Mouse (Mus musculus): ENCODE data around the gene Fnbp4.

DNA sequence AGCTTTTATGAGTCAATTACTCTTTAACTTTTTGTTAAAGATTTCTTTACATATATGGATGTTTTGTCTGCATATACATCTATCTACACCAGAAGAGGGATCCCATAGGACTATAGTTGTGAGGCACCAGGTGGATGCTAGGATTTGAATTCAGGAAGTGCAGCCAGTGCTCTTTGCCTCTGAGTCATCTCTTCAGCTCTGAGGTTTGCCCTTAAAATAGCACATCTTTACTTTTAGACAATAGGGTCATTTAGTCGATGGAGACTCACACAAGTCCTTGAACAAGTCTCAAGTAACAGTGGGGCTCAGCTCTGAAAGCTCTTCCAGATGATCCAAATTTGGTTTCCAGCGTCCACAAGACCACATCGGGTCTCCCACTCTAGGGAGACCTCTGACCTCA lies 36.2 kb downstream of the Fnbp4 start:
- TF ChIP-seq CTCF (IDR thresholded peaks at IDR 0.05; ENCODE audit: borderline replicate concordance, control insufficient read depth, extremely low read depth, insufficient read depth, low read length, poor library complexity), result no peak
- no peak for TF ChIP-seq POLR2A (IDR thresholded peaks at IDR 0.05; ENCODE audit: control insufficient read depth, extremely low read depth, insufficient read depth, low read length, poor library complexity)
